Mouse (Mus musculus) lung, postnatal 0 days (tissue): ENCODE measurements at regions not wholly inside any gene's neighbourhood (a gene's known extent, or its start where the extent isn't known, plus 50 kb on each side); places are given as distances from the start of the nearest gene placed in this dataset.

Experiments used
- ATAC-seq: fragments of 200-750 bp; cut with Nextera tagmentation; 2 replicates; pipeline ENCODE4 v1.8.0; 2017; ENCODE audit warnings: moderate library complexity
- DNase-seq: peaks from one replicate; pipeline ENCODE4 v3.0.0-alpha.2; 2016; ENCODE audit warnings: low spot score
- H3K27ac ChIP-seq: fragments of 300-500 bp; sonication (generic); 2 replicates; pipeline ENCODE4 v1.5.1; 2014; ENCODE audit warnings: antibody characterized with exemption, mild to moderate bottlenecking, low read length, mixed read lengths
- H3K27me3 ChIP-seq: fragments of 300-500 bp; sonication (generic); replicated peaks from 2 replicates; pipeline ENCODE4 v1.6.1; 2014; ENCODE audit warnings: low read length, mixed read lengths; ENCODE audit not compliant: insufficient read depth
- H3K36me3 ChIP-seq: fragments of 300-500 bp; sonication (generic); 2 replicates; pipeline ENCODE4 v1.6.1; 2014; ENCODE audit warnings: low read length, mixed read lengths; ENCODE audit not compliant: insufficient read depth
- H3K4me1 ChIP-seq: fragments of 300-500 bp; sonication (generic); 2 replicates; pipeline ENCODE4 v1.6.1; 2014; ENCODE audit warnings: antibody characterized with exemption, low read depth, low read length, mixed read lengths; ENCODE audit not compliant: insufficient read depth
- H3K4me2 ChIP-seq: fragments of 300-500 bp; sonication (generic); replicated peaks from 2 replicates; pipeline ENCODE4 v1.6.1; 2014; ENCODE audit warnings: low read depth, mild to moderate bottlenecking, low read length, moderate library complexity, mixed read lengths
- H3K4me3 ChIP-seq: fragments of 300-500 bp; sonication (generic); 2 replicates; pipeline ENCODE4 v1.5.1; 2014; ENCODE audit warnings: low read depth, low read length
- H3K9ac ChIP-seq: fragments of 300-500 bp; sonication (generic); replicated peaks from 2 replicates; pipeline ENCODE4 v1.6.1; 2014; ENCODE audit warnings: low read depth, mild to moderate bottlenecking
- H3K9me3 ChIP-seq: fragments of 300-500 bp; sonication (generic); 2 replicates; pipeline ENCODE4 v1.6.1; 2016; ENCODE audit warnings: low read length, mixed read lengths
- CTCF ChIP-seq: IDR thresholded peaks from 2 replicates; pipeline ENCODE4 v1.5.1; 2016; ENCODE audit warnings: antibody characterized with exemption, mild to moderate bottlenecking
- EP300 ChIP-seq: IDR thresholded peaks from 2 replicates; pipeline ENCODE4 v1.6.1; 2016; ENCODE audit warnings: antibody characterized with exemption, mild to moderate bottlenecking, control low read depth
- WGBS: fragments of 180-500 bp; shearing (Covaris S2); extraction: QIAGEN DNeasy Blood & Tissue Kit; methylation state at CpG from one replicate; pipeline ENCODE4 v1.1.7; 2014; 5-methylcytosine and 5-hydroxymethylcytosine counted together

- no peaks in the 10 kb centered on the region for H3K4me1 ChIP-seq
- TF ChIP-seq EP300 (peak; percentile 77), CTCF (no peak)
- H3K4me2 ChIP-seq = no peak overlapping the region
- H3K27me3 ChIP-seq = no peaks in the 10 kb centered on the region
- no peak overlapping the region for H3K4me3 ChIP-seq
- ATAC-seq (peak; percentile 57), DNase-seq (peak; percentile 42)
- H3K27ac ChIP-seq = no peak overlapping the region
- no peaks in the 10 kb centered on the region for H3K9me3 ChIP-seq
- no peak overlapping the region for H3K9ac ChIP-seq
- 66% methylated on average over 16 of the region's 16 CpGs for WGBS
- H3K36me3 ChIP-seq = no peaks in the 10 kb centered on the region
Observed at GRCm38 (mm10) chr13:97384091-97384777, 143.3 kb downstream of the Enc1 start.

GRCm38 (mm10) chr13:97383351-97383750 lies 142.4 kb downstream of the Enc1 start:
- no peak overlapping the region for H3K4me2 ChIP-seq
- no peak for DNase-seq
- WGBS = 63% methylated on average over 4 of the region's 4 CpGs
- ATAC-seq = no peak
- no peak for TF ChIP-seq EP300
- TF ChIP-seq CTCF = no peak
- no peaks in the 10 kb centered on the region for H3K4me1 ChIP-seq
- H3K27ac ChIP-seq = no peak overlapping the region
- H3K4me3 ChIP-seq = no peak overlapping the region
- no peak overlapping the region for H3K9ac ChIP-seq
- no peaks in the 10 kb centered on the region for H3K36me3 ChIP-seq
- H3K9me3 ChIP-seq = no peaks in the 10 kb centered on the region
- H3K27me3 ChIP-seq = no peaks in the 10 kb centered on the region

GRCm38 (mm10) chr13:97380366-97380765 lies 139.5 kb downstream of the Enc1 start:
- ATAC-seq = no peak
- Histone ChIP-seq H3K9me3 (no peaks in the 10 kb centered on the region), H3K36me3 (no peaks in the 10 kb centered on the region), H3K9ac (no peak overlapping the region), H3K27me3 (no peaks in the 10 kb centered on the region), H3K4me1 (peaks cover 5% of the 10 kb centered on the region; the same call in 1 of the 2 replicates), H3K4me3 (no peak overlapping the region), H3K4me2 (no peak overlapping the region), H3K27ac (no peak overlapping the region)
- no peak for DNase-seq
- TF ChIP-seq CTCF = no peak
- no peak for TF ChIP-seq EP300
- 67% methylated on average over 11 of the region's 11 CpGs for WGBS

- H3K4me2 ChIP-seq = no peak overlapping the region
- H3K27me3 ChIP-seq = no peaks in the 10 kb centered on the region
- TF ChIP-seq CTCF (no peak), EP300 (no peak)
- H3K27ac ChIP-seq = no peak overlapping the region
- no peaks in the 10 kb centered on the region for H3K9me3 ChIP-seq
- DNase-seq = peak; percentile 48
- WGBS = 49% methylated on average over 6 of the region's 6 CpGs
- no peak overlapping the region for H3K4me3 ChIP-seq
- no peaks in the 10 kb centered on the region for H3K36me3 ChIP-seq
- H3K9ac ChIP-seq = no peak overlapping the region
- H3K4me1 ChIP-seq = peaks cover 5% of the 10 kb centered on the region; the same call in 1 of the 2 replicates
- ATAC-seq = peak; percentile 68
Observed at GRCm38 (mm10) chr13:97376232-97376523, 135.3 kb downstream of the Enc1 start.

GRCm38 (mm10) chr13:97375501-97376231 lies 134.8 kb downstream of the Enc1 start:
- Histone ChIP-seq H3K9me3 (no peaks in the 10 kb centered on the region), H3K4me1 (peaks cover 5% of the 10 kb centered on the region; the same call in 1 of the 2 replicates), H3K27ac (no peak overlapping the region; the same call in 1 of the 2 replicates), H3K4me3 (no peak overlapping the region), H3K36me3 (no peaks in the 10 kb centered on the region), H3K4me2 (no peak overlapping the region), H3K9ac (no peak overlapping the region), H3K27me3 (no peaks in the 10 kb centered on the region)
- TF ChIP-seq CTCF (no peak), EP300 (peak; percentile 29; the same call in 1 of the 2 replicates)
- peak; percentile 80 for DNase-seq
- WGBS = 32% methylated on average over 14 of the region's 14 CpGs
- ATAC-seq = peak; percentile 78

GRCm38 (mm10) chr13:97372348-97372747 lies 131.4 kb downstream of the Enc1 start:
- Histone ChIP-seq H3K9me3 (no peaks in the 10 kb centered on the region), H3K27ac (no peak overlapping the region), H3K4me3 (no peak overlapping the region), H3K4me1 (peaks cover 5% of the 10 kb centered on the region; the same call in 1 of the 2 replicates), H3K36me3 (no peaks in the 10 kb centered on the region), H3K4me2 (no peak overlapping the region), H3K9ac (no peak overlapping the region), H3K27me3 (no peaks in the 10 kb centered on the region)
- 32% methylated on average over 7 of the region's 7 CpGs for WGBS
- ATAC-seq (no peak), DNase-seq (no peak)
- no peak for TF ChIP-seq EP300
- no peak for TF ChIP-seq CTCF
